Comparison of ENCODE assay signal across 15 mouse cellular contexts in the genomic region with DNA sequence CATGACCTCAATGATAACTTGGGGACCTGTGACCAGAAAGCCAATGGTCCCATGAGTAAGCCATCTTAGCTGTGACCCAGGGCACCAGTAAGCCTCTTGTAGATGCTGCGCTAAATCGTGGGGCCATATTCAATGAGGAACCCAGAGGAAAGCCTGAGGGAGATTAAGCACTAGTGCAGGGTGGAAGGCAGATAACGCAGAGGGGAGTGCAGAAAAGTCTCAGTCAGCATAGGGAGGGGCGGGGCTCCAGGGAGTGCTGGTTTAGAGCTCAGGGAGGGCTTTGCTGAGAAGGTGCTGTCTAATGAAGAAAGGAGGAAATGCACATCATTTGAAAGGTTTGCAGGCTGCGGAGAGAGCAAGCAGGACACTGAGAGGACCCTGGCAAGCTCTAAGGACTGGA. TPM values are rescaled to one million over a fixed set of nuclear protein-coding genes. Genes with fewer than 3 reads are reported as not detected.
DNase-seq lines count a peak whose midpoint lies in the region; ATAC-seq and TF ChIP-seq lines count a peak whose summit lies in the region.
"Had no signal": no experiment of that assay in that cellular context is flagged by ENCODE, and none has a peak within 500 bp of the region (broad histone marks: within the 10 kb centered on the region; RNA-seq: fewer than 3 reads in every experiment).

No protein-coding gene starts in this region.

- H3K4me3 ChIP-seq in heart, embryonic 11.5 days (ENCODE audit: low read depth, low read length) = no peak overlapping the region
- peak overlapping the region; percentile 28 to 35 for H3K4me3 ChIP-seq in liver, embryonic 14.5 days (ENCODE audit: insufficient read depth in 1 of 2, low read depth in 2 of 2, low read length in 2 of 2)
- H3K4me3 ChIP-seq in stomach, embryonic 14.5 days (ENCODE audit: low read depth, low read length) = no peak overlapping the region
- H3K4me3 ChIP-seq in midbrain, postnatal 0 days (ENCODE audit: low read depth, low read length) = no peak overlapping the region
- H3K4me3 ChIP-seq: gastrocnemius, adult 2 months; neural tube, embryonic 12.5 days had no signal

- peak; percentile 80 for TF ChIP-seq EP300 in liver, embryonic 14.5 days (IDR thresholded peaks at IDR 0.05; ENCODE audit: low read depth)

- 0 out of 2 replicates have a peak, but pooled peaks have one; percentile 26 for ATAC-seq in heart, embryonic 11.5 days (replicated peaks; ENCODE audit: insufficient number of reproducible peaks, low FRiP score, low TSS enrichment)
- ATAC-seq in erythroblast, adult 5-6 weeks (replicated peaks; ENCODE audit: low FRiP score, poor library complexity, severe bottlenecking) = peak; percentile 96
- ATAC-seq in liver, embryonic 14.5 days (ENCODE audit: insufficient read depth) = peak; percentile 97
- ATAC-seq in stomach, embryonic 14.5 days (ENCODE audit: insufficient number of reproducible peaks, insufficient read depth, low FRiP score, low read depth) = peak; percentile 69; the same call in 1 of the 2 replicates
- no peak for ATAC-seq in midbrain, postnatal 0 days (ENCODE audit: low FRiP score)
- ATAC-seq: forebrain, embryonic 14.5 days had no signal

- no peak overlapping the region for H3K27ac ChIP-seq in heart, embryonic 11.5 days (ENCODE audit: low read depth, low read length)
- peak overlapping the region; percentile 97 for H3K27ac ChIP-seq in liver, embryonic 14.5 days
- no peak overlapping the region for H3K27ac ChIP-seq in stomach, embryonic 14.5 days (ENCODE audit: low read length)
- H3K27ac ChIP-seq in midbrain, postnatal 0 days (ENCODE audit: low read depth, low read length) = no peak overlapping the region
- H3K27ac ChIP-seq: gastrocnemius, adult 2 months; neural tube, embryonic 12.5 days had no signal

- TF ChIP-seq CTCF in liver, embryonic 14.5 days (IDR thresholded peaks at IDR 0.05; ENCODE audit: low read depth) = no peak
- TF ChIP-seq CTCF in midbrain, postnatal 0 days (IDR thresholded peaks at IDR 0.05) = no peak

- DNase-seq in heart, postnatal 36 days = no peak
- DNase-seq in liver, embryonic 14.5 days (ENCODE audit: low read depth in 3 of 3, low spot score in 3 of 3) = peak; percentile 81 to 88 (median 85)
- no peak for DNase-seq in layer of hippocampus, postnatal 36 days
- DNase-seq in cerebellum, adult 9-10 months = no peak
- no peak for DNase-seq in midbrain, postnatal 0 days (ENCODE audit: low spot score)
- DNase-seq: cerebellum, adult 2 months; gastrocnemius, adult 2 months; kidney, postnatal 25 days; lung, postnatal 14 days; midbrain, embryonic 14.5 days had no signal

- peaks cover 4% of the 10 kb centered on the region; the same call in 1 of the 2 replicates for H3K9me3 ChIP-seq in heart, embryonic 11.5 days (replicated peaks; ENCODE audit: control insufficient read depth, low read length)
- H3K9me3 ChIP-seq in liver, embryonic 14.5 days (ENCODE audit: control insufficient read depth, low read length) = peaks cover 4% of the 10 kb centered on the region
- no peaks in the 10 kb centered on the region; the same call in 1 of the 2 replicates for H3K9me3 ChIP-seq in stomach, embryonic 14.5 days (ENCODE audit: control insufficient read depth, low read depth, low read length)
- no peaks in the 10 kb centered on the region for H3K9me3 ChIP-seq in midbrain, postnatal 0 days (ENCODE audit: low read length)
- H3K9me3 ChIP-seq: neural tube, embryonic 12.5 days had no signal

- H3K4me1 ChIP-seq in heart, embryonic 11.5 days (ENCODE audit: control insufficient read depth, insufficient read depth, low read length) = peaks cover 4% of the 10 kb centered on the region; the same call in 1 of the 2 replicates
- peaks cover 35 to 40% of the 10 kb centered on the region in 2 experiments for H3K4me1 ChIP-seq in liver, embryonic 14.5 days (replicated peaks; ENCODE audit: control insufficient read depth in 2 of 2, insufficient read depth in 2 of 2, low read length in 1 of 2)
- H3K4me1 ChIP-seq in stomach, embryonic 14.5 days (ENCODE audit: control insufficient read depth, insufficient read depth, low read length) = no peaks in the 10 kb centered on the region
- H3K4me1 ChIP-seq in midbrain, postnatal 0 days (ENCODE audit: insufficient read depth, low read length) = peaks cover 3% of the 10 kb centered on the region; the same call in 1 of the 2 replicates
- H3K4me1 ChIP-seq: neural tube, embryonic 12.5 days had no signal

- no peak overlapping the region for H3K9ac ChIP-seq in heart, embryonic 11.5 days (ENCODE audit: low read depth, low read length)
- H3K9ac ChIP-seq in liver, embryonic 14.5 days (replicated peaks) = peak overlapping the region; percentile 68
- H3K9ac ChIP-seq in stomach, embryonic 14.5 days (replicated peaks; ENCODE audit: low read depth, low read length) = no peak overlapping the region
- no peak overlapping the region for H3K9ac ChIP-seq in midbrain, postnatal 0 days (replicated peaks; ENCODE audit: low read length, poor library complexity, severe bottlenecking)
- H3K9ac ChIP-seq: neural tube, embryonic 12.5 days had no signal

- H3K4me2 ChIP-seq in heart, embryonic 11.5 days = no peak overlapping the region
- H3K4me2 ChIP-seq in liver, embryonic 14.5 days (ENCODE audit: low read depth) = peak overlapping the region; percentile 69
- no peak overlapping the region for H3K4me2 ChIP-seq in stomach, embryonic 14.5 days (replicated peaks; ENCODE audit: low read depth, low read length)
- H3K4me2 ChIP-seq in midbrain, postnatal 0 days (ENCODE audit: low read depth, low read length, poor library complexity, severe bottlenecking) = no peak overlapping the region
- H3K4me2 ChIP-seq: neural tube, embryonic 12.5 days had no signal

- intact Hi-C loops in heart, postnatal 36 days (cut with DNase I) = no loop called here

- no peaks in the 10 kb centered on the region for H3K27me3 ChIP-seq in heart, embryonic 11.5 days (ENCODE audit: control insufficient read depth, insufficient read depth, low read length)
- no peaks in the 10 kb centered on the region for H3K27me3 ChIP-seq in liver, embryonic 14.5 days (ENCODE audit: control insufficient read depth, insufficient read depth, low read length)
- no peaks in the 10 kb centered on the region for H3K27me3 ChIP-seq in stomach, embryonic 14.5 days (ENCODE audit: control insufficient read depth, insufficient read depth, low read length)
- no peaks in the 10 kb centered on the region for H3K27me3 ChIP-seq in midbrain, postnatal 0 days (ENCODE audit: insufficient read depth, low read length)
- H3K27me3 ChIP-seq: neural tube, embryonic 12.5 days had no signal

- no peaks in the 10 kb centered on the region for H3K36me3 ChIP-seq in heart, embryonic 11.5 days (ENCODE audit: control insufficient read depth, insufficient read depth, low read length)
- H3K36me3 ChIP-seq in liver, embryonic 14.5 days (replicated peaks; ENCODE audit: control insufficient read depth, insufficient read depth, low read depth) = no peaks in the 10 kb centered on the region
- no peaks in the 10 kb centered on the region for H3K36me3 ChIP-seq in stomach, embryonic 14.5 days (ENCODE audit: control insufficient read depth, insufficient read depth, low read length)
- no peaks in the 10 kb centered on the region for H3K36me3 ChIP-seq in midbrain, postnatal 0 days (ENCODE audit: insufficient read depth, low read length)
- H3K36me3 ChIP-seq: neural tube, embryonic 12.5 days had no signal

- WGBS in heart, embryonic 11.5 days (ENCODE audit: insufficient replicate concordance) = 29% methylated on average over 5 of the region's 5 CpGs
- WGBS in liver, embryonic 14.5 days (ENCODE audit: insufficient replicate concordance) = 6% methylated on average over 5 of the region's 5 CpGs
- 61% methylated on average over 5 of the region's 5 CpGs for WGBS in stomach, embryonic 14.5 days
- WGBS in midbrain, postnatal 0 days = 48% methylated on average over 5 of the region's 5 CpGs

RNA-seq across cellular contexts. Expression of gene Ppm1b, which starts 22.6 kb away (rescaled TPM):
- 58.9 and 67.1 TPM in 2 replicates for polyA plus RNA-seq in heart, embryonic 11.5 days (2014; fragmentation: Nextera tagmentation; extraction: Ambion mirVana)
- total RNA-seq in heart, postnatal 36 days (2021) = 100 to 1,000 TPM; 121 to 128 TPM
- 53.0 and 62.7 TPM in 2 replicates for total RNA-seq in erythroblast, adult 5-6 weeks (2015; ENCODE audit: low replicate concordance)
- 69.9 and 108 TPM in 2 replicates for total RNA-seq in erythroblast, adult 5-6 weeks (2017; ENCODE audit: low replicate concordance)
- polyA plus RNA-seq in liver, embryonic 14.5 days (2012; rRNA removed) = 21.5 and 31.3 TPM in 2 replicates
- 40.6 and 50.6 TPM in 2 replicates for polyA plus RNA-seq in liver, embryonic 14.5 days (2014; fragmentation: Nextera tagmentation; extraction: Ambion mirVana)
- 63.4 and 70.2 TPM in 2 replicates for polyA plus RNA-seq in stomach, embryonic 14.5 days (2014; fragmentation: Nextera tagmentation; extraction: Ambion mirVana)
- 100 to 1,000 TPM; 131 TPM for total RNA-seq in layer of hippocampus, postnatal 36 days (2021)
- 51.9 and 63.1 TPM in 2 replicates for total RNA-seq in midbrain, postnatal 0 days (2014; rRNA removed)
- polyA plus RNA-seq in midbrain, postnatal 0 days (2015; fragmentation: Nextera tagmentation; extraction: Ambion mirVana) = 52.9 and 54.7 TPM in 2 replicates

Comparison
In these comparisons a context has a peak if more than half of its experiments do, and no peak if none do; other contexts are left out.
1. H3K4me3 ChIP-seq: peak in liver, embryonic 14.5 days (2 of 2); none in heart, embryonic 11.5 days (single experiment), stomach, embryonic 14.5 days (single experiment) and midbrain, postnatal 0 days (single experiment).
2. DNase-seq: peak in liver, embryonic 14.5 days (3 of 3); none in heart, postnatal 36 days (0 of 2), layer of hippocampus, postnatal 36 days (0 of 2), cerebellum, adult 9-10 months (single experiment) and midbrain, postnatal 0 days (single experiment).